Mouse (Mus musculus): ENCODE results near the gene Fam129a.

DNA sequence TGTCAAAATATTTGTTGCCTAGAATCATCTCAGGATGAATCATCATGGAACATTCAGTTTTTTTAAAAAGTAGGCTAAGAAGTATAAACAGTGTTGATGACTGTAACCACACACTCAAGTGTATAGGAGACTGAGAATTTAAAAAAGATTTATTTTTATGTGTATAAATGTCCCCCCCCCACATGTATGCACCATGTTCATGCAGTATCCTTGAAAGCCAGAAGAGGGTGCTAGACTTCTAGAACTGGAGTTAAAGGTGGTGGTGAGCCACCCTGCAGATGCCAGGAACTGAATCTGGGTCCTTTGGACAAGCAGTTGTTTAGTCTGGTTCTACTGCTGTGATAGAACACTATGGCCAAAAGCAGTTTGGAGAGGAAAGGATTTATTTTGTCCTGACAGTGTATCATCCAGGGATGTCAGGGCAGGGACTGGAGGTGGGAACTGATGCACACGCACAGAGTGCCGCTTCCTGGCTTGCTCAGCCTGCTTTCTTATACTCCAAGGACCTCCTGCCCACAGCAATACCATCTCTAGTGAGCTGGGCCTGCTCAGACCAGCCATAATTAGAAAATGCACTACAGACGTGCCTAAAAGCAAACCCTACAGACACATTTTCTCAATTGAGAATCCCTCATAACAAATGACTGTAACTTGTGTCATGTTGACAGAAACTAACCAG, 196.1 kb downstream of the Fam129a start:
- TF ChIP-seq POLR2A (IDR thresholded peaks at IDR 0.05; ENCODE audit: control insufficient read depth, extremely low read depth, insufficient read depth, low read length, poor library complexity) (no peak), CTCF (IDR thresholded peaks at IDR 0.05; ENCODE audit: borderline replicate concordance, control insufficient read depth, extremely low read depth, insufficient read depth, low read length, poor library complexity) (no peak)

Measured in thymus, adult 2 months (tissue).